Mouse (Mus musculus) adrenal gland, adult 2 months (tissue): Measurements from ENCODE around the gene Fam151a. TPM values are rescaled to one million over a fixed set of nuclear protein-coding genes. Genes with fewer than 3 reads are reported as not detected.
"Not testable (repeated sequence)": the region's sequence is repeated elsewhere in the genome, so short reads cannot be mapped to it uniquely, and the experiment has no call there.

Experiments
- DNase-seq: peaks from one replicate; pipeline ENCODE4 v3.0.0; 2021
- polyA plus RNA-seq: library from polyadenylated mRNA; depleted of rRNA; stranded (reverse); fragments of >200 nt; gene quantifications from 2 replicates; pipeline ENCODE4 v1.2.3, GENCODE M21; 2012; rRNA removed
- total RNA-seq, 2 experiments: library from RNA; stranded (reverse); gene quantifications; 2 replicates each; pipeline ENCODE4 v1.2.3; 2021

Gene Fam151a
- total and polyA plus RNA-seq, 3 experiments: 0.23 to 0.45 TPM; not detected in 1

GRCm38 (mm10) chr4:106776998-106777397, 43.3 kb downstream of the Fam151a start:
- no peak for DNase-seq

DNA sequence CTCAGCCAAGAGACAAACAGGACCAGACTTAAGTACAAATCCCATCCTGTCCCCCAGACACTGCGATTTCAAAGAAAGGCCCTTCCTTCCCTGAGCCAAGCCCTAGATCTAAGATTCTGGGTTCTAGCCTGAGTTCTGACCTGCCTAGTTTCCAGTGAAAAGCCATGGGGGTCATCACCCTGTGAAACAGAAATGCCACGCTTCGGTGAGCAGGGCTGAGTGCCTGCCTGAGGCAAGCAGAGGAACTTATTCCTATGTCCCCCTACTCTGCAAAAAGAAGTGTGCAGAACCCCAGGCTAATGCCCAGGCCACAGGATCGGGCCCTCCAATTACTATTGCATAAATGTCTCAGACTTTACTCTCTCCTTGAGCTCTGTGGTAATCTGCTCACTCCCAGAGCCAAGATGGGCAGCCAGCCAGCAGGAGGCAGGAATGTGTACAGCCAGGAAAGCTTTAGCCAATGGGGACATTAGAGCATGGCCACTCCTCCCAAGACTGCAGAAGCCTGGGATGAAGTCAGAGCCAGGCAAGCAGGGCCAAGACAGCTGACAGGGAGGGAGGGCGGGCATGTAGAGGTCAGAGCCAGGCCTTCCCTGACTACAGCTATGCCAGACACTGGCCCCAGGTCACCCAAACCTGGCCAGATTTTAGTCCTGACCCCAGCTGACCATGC, 44.6 kb downstream of the Fam151a start:
- peak; percentile 97 for DNase-seq

- DNase-seq: no peak
Observed at GRCm38 (mm10) chr4:106780045-106780444, 46.4 kb downstream of the Fam151a start.

GRCm38 (mm10) chr4:106783137-106783536, 49.4 kb downstream of the Fam151a start:
- no peak for DNase-seq

- no peak for DNase-seq
Observed at GRCm38 (mm10) chr4:106784806-106785205, 51.1 kb downstream of the Fam151a start.

GRCm38 (mm10) chr4:106785345-106785744, 51.7 kb downstream of the Fam151a start:
- DNase-seq: no peak

GRCm38 (mm10) chr4:106785753-106786540, 52.3 kb downstream of the Fam151a start:
- DNase-seq: no peak

- peak; percentile 46 for DNase-seq
Observed at GRCm38 (mm10) chr4:106787830-106788229, 54.1 kb downstream of the Fam151a start.

GRCm38 (mm10) chr4:106788627-106789026, 54.9 kb downstream of the Fam151a start:
- DNase-seq: no peak

DNA sequence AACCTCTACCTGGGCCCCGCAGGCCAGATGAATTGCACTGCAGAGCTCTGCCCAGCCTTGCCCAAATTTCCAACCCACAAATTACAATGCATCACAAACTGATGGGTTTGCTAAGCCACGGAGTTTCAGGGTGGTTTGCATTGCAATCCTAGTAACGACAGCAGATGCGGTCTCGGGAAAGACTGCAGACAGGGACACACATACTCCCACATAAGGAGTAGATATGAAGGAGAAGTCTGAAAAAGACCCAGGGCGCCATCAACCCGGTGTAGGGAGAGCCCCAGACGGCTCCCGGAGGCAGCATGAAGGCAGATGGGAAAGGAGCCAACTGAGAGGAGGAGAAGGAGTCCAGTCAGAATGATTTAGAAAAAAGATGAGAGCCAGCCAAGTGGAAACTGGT, 56.0 kb downstream of the Fam151a start:
- DNase-seq: no peak

GRCm38 (mm10) chr4:106790218-106790617, 56.5 kb downstream of the Fam151a start:
- not testable (repeated sequence) for DNase-seq

- no peak for DNase-seq
Observed at GRCm38 (mm10) chr4:106790938-106791337, 57.2 kb downstream of the Fam151a start.

DNA sequence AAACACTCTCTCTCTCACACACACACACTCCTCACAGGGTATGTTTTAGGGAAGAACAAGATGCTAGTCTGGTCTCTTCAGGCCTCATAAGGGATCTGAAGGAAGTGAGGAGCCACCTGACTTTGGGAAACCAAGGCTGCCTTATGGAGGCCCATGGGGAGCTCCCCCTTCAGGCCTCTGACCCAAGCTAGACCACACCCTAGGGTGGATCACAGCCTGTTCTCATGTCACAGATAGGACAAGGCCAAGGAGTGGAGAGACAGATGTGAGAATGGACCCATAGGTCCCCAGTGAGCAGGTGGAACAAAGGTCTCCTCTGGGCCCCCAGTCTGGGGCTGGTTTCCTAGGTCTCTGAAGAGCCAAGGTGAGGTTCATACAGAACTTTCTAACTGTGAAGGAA, 58.6 kb downstream of the Fam151a start:
- no peak for DNase-seq

- not testable (repeated sequence) for DNase-seq
Observed at GRCm38 (mm10) chr4:106793826-106794225, 60.1 kb downstream of the Fam151a start.

DNA sequence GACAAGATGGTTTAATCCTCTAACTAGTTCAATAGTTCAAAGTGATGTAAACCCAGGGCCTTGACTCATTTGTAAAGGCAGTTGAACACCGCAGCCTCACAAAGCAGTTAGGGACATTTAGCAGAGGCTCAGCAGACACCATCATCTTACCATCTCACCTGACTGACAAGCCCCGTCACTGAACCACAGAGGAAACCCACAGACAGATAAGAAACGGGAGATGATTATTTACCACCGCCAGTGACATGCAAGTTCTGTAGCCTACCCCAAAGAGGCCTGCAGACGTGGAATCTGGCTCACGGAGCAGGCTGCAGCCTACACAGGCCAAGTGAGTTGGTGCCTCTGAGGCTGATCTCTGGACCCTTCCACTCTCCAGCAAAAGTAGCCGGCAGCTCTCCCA, 60.6 kb downstream of the Fam151a start:
- no peak for DNase-seq

GRCm38 (mm10) chr4:106795289-106795688, 61.6 kb downstream of the Fam151a start:
- DNase-seq: no peak

Other genes starting within 250 kb of the Fam151a start
- not detected for gene Bsnd, start 241.6 kb upstream of the Fam151a start, total RNA-seq
- gene Bsnd, start 241.6 kb upstream of the Fam151a start, polyA plus RNA-seq: 0.07 and 0.08 TPM in 2 replicates
- 100 to 1,000 TPM in 1 of 2 experiments, 10 to 100 TPM in 1; 86.6 to 366 TPM for gene Dhcr24, start 172.9 kb upstream of the Fam151a start, total RNA-seq
- gene Dhcr24, start 172.9 kb upstream of the Fam151a start, polyA plus RNA-seq: 253 and 508 TPM in 2 replicates
- not detected for gene Lexm, start 116.6 kb upstream of the Fam151a start, total RNA-seq
- gene Lexm, start 116.6 kb upstream of the Fam151a start, polyA plus RNA-seq: not detected in 2 replicates
- gene Ttc22, start 111.5 kb upstream of the Fam151a start, total RNA-seq: under 1 TPM in 1 of 2 experiments, not detected in 1; 0.12 TPM
- gene Ttc22, start 111.5 kb upstream of the Fam151a start, polyA plus RNA-seq: 0.04 TPM in 1 of 2 replicates, not detected in the other
- 1 to 10 TPM; 3.6 to 8.9 TPM for gene Pars2, start 82.8 kb upstream of the Fam151a start, total RNA-seq
- 5.2 and 10.3 TPM in 2 replicates for gene Pars2, start 82.8 kb upstream of the Fam151a start, polyA plus RNA-seq
- 10 to 100 TPM; 21.2 to 27.5 TPM for gene Ttc4, start 54.9 kb upstream of the Fam151a start, total RNA-seq
- 28.3 and 28.6 TPM in 2 replicates for gene Ttc4, start 54.9 kb upstream of the Fam151a start, polyA plus RNA-seq
- 1 to 10 TPM in 1 of 2 experiments, under 1 TPM in 1; 0.83 to 1.4 TPM for gene Mroh7, start 3.0 kb upstream of the Fam151a start, total RNA-seq
- 3.1 and 5.1 TPM in 2 replicates for gene Mroh7, start 3.0 kb upstream of the Fam151a start, polyA plus RNA-seq
- 10 to 100 TPM; 46.7 to 84.2 TPM for gene Acot11, start 71.1 kb downstream of the Fam151a start, total RNA-seq
- 21.2 and 23.2 TPM in 2 replicates for gene Acot11, start 71.1 kb downstream of the Fam151a start, polyA plus RNA-seq
- gene Ssbp3, start 176.8 kb downstream of the Fam151a start, total RNA-seq: 10 to 100 TPM; 73.9 to 88.5 TPM
- 54.3 and 85.0 TPM in 2 replicates for gene Ssbp3, start 176.8 kb downstream of the Fam151a start, polyA plus RNA-seq